Mouse (Mus musculus): ENCODE measurements around the gene Acsl1. TPM values are rescaled to one million over a fixed set of nuclear protein-coding genes. Genes with fewer than 3 reads are reported as not detected.

Acsl1 gene
- total and polyA plus RNA-seq, 2 experiments from 2014 or later, result 291 to 297 TPM

DNA sequence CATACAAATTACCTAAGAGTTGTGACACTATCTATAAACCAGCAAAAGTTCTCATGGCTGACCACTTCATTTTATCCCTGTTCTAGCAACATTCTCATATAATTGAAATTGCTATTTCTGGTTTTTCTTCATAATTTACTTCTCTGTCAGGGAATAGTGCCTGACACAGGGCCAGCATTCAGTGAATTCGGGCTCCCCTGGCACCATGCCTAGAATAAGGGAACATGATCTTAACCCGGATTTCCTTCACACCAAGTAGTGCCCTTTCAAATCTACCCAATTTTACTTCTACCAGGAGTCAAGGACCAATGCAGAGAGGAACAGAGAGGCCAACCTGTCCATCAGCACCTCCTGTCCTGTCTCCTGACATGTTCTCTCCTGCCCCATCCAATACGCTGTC is 114.7 kb downstream of the Acsl1 start:
- TF ChIP-seq CTCF (IDR thresholded peaks at IDR 0.05; ENCODE audit: low read depth), result no peak
- TF ChIP-seq EP300 (IDR thresholded peaks at IDR 0.05; ENCODE audit: low read depth), result no peak
- Histone ChIP-seq H3K27ac (ENCODE audit: low read depth) (no peak overlapping the region), H3K4me1 (ENCODE audit: control insufficient read depth, insufficient read depth) (no peaks in the 10 kb centered on the region), H3K4me3 (ENCODE audit: low read depth, low read length) (no peak overlapping the region), H3K27me3 (ENCODE audit: control insufficient read depth, insufficient read depth, low read length) (no peaks in the 10 kb centered on the region), H3K4me2 (ENCODE audit: low read depth, low read length) (no peak overlapping the region), H3K9ac (replicated peaks; ENCODE audit: low read depth, low read length) (no peak overlapping the region), H3K36me3 (replicated peaks; ENCODE audit: control insufficient read depth, insufficient read depth, low read length) (peaks cover 12% of the 10 kb centered on the region; the same call in 1 of the 2 replicates), H3K9me3 (replicated peaks; ENCODE audit: control insufficient read depth, low read length) (no peaks in the 10 kb centered on the region)
- ATAC-seq (ENCODE audit: insufficient read depth, low read depth) (no peak), DNase-seq (ENCODE audit: low spot score) (no peak)
- 71% methylated on average over 3 of the region's 3 CpGs for WGBS

Other genes starting within 250 kb of the Acsl1 start
- gene Helt, start 176.4 kb upstream of the Acsl1 start, total RNA-seq (2014; rRNA removed; ENCODE audit: low replicate concordance), result not detected in 2 replicates
- not detected in 2 replicates for gene Helt, start 176.4 kb upstream of the Acsl1 start, polyA plus RNA-seq (2015; fragmentation: Nextera tagmentation; extraction: Ambion mirVana)
- gene Cenpu, start 81.0 kb downstream of the Acsl1 start, total RNA-seq (2014; rRNA removed; ENCODE audit: low replicate concordance), result 1.1 and 2.4 TPM in 2 replicates
- 4.3 and 5.3 TPM in 2 replicates for gene Cenpu, start 81.0 kb downstream of the Acsl1 start, polyA plus RNA-seq (2015; fragmentation: Nextera tagmentation; extraction: Ambion mirVana)
- gene Primpol, start 146.2 kb downstream of the Acsl1 start, total RNA-seq (2014; rRNA removed; ENCODE audit: low replicate concordance), result 1.7 and 2.9 TPM in 2 replicates
- gene Primpol, start 146.2 kb downstream of the Acsl1 start, polyA plus RNA-seq (2015; fragmentation: Nextera tagmentation; extraction: Ambion mirVana), result 3.4 and 4.3 TPM in 2 replicates
- gene Casp3, start 146.3 kb downstream of the Acsl1 start, total RNA-seq (2014; rRNA removed; ENCODE audit: low replicate concordance), result 11.8 and 20.8 TPM in 2 replicates
- gene Casp3, start 146.3 kb downstream of the Acsl1 start, polyA plus RNA-seq (2015; fragmentation: Nextera tagmentation; extraction: Ambion mirVana), result 28.6 and 30.4 TPM in 2 replicates

All from heart, postnatal 0 days (tissue).